Comparison of ENCODE assay signal across 27 mouse cellular contexts in genomic region chr1:87282413-87282788, GRCm38 (mm10). TPM values are rescaled to one million over a fixed set of nuclear protein-coding genes. Genes with fewer than 3 reads are reported as not detected.
DNase-seq lines count a peak whose midpoint lies in the region; ATAC-seq and TF ChIP-seq lines count a peak whose summit lies in the region.
"Had no signal": no experiment of that assay in that cellular context is flagged by ENCODE, and none has a peak within 500 bp of the region (broad histone marks: within the 10 kb centered on the region; RNA-seq: fewer than 3 reads in every experiment).

No protein-coding gene starts in this region.

- H3K27ac ChIP-seq in intestine, postnatal 0 days (ENCODE audit: low read depth, low read length): no peak overlapping the region
- H3K27ac ChIP-seq in intestine, embryonic 15.5 days: no peak overlapping the region
- no peak overlapping the region for H3K27ac ChIP-seq in testis, adult 2 months (ENCODE audit: control insufficient read depth, insufficient read depth, low read depth, low read length)
- H3K27ac ChIP-seq: embryonic facial prominence, embryonic 13.5 days; forebrain, embryonic 15.5 days; heart, embryonic 13.5 days; hindbrain, embryonic 12.5 days; kidney, postnatal 0 days; limb, embryonic 12.5 days; liver, embryonic 14.5 days; lung, embryonic 15.5 days; macrophage; midbrain, embryonic 12.5 days; neural tube, embryonic 12.5 days; stomach, embryonic 15.5 days had no signal

- no peak for DNase-seq in testis, postnatal 10 days (ENCODE audit: low spot score)
- peak; percentile 65 for DNase-seq in ZHBTc4 (ENCODE audit: low read depth, low spot score)
- peak; percentile 48 for DNase-seq in testis, postnatal 14 days (ENCODE audit: low spot score)
- no peak for DNase-seq in cerebellum, adult 11 months
- DNase-seq in frontal cortex, adult 2 months (ENCODE audit: extremely low spot score in 1 of 2, low spot score in 1 of 2): no peak
- DNase-seq: cerebellum, adult 2 months; cerebellum, postnatal 25 days; gastrocnemius, postnatal 25 days; heart, adult 18-20 months; kidney, adult 2 months; right cerebral cortex, postnatal 4 days had no signal

- no peak overlapping the region for H3K9ac ChIP-seq in intestine, postnatal 0 days (ENCODE audit: low read depth, low read length)
- no peak overlapping the region for H3K9ac ChIP-seq in intestine, embryonic 15.5 days
- H3K9ac ChIP-seq: forebrain, embryonic 15.5 days; hindbrain, embryonic 12.5 days; limb, embryonic 12.5 days; liver, embryonic 14.5 days; lung, embryonic 15.5 days; midbrain, embryonic 12.5 days; neural tube, embryonic 12.5 days; stomach, embryonic 15.5 days had no signal

- no peak overlapping the region for H3K4me3 ChIP-seq in intestine, postnatal 0 days (ENCODE audit: low read depth, low read length)
- no peak overlapping the region for H3K4me3 ChIP-seq in intestine, embryonic 15.5 days (replicated peaks)
- peak overlapping the region; percentile 55 for H3K4me3 ChIP-seq in testis, adult 2 months (ENCODE audit: control insufficient read depth, low read depth, low read length)
- H3K4me3 ChIP-seq: embryonic facial prominence, embryonic 13.5 days; erythroblast, embryonic 14.5 days; forebrain, embryonic 15.5 days; hindbrain, embryonic 12.5 days; limb, embryonic 12.5 days; lung, embryonic 15.5 days; midbrain, embryonic 12.5 days; neural tube, embryonic 12.5 days; stomach, embryonic 15.5 days had no signal

- no peaks in the 10 kb centered on the region for H3K4me1 ChIP-seq in intestine, postnatal 0 days (replicated peaks; ENCODE audit: control insufficient read depth, insufficient read depth, low read length)
- H3K4me1 ChIP-seq in intestine, embryonic 15.5 days (replicated peaks): no peaks in the 10 kb centered on the region
- peaks cover 10% of the 10 kb centered on the region for H3K4me1 ChIP-seq in testis, adult 2 months (ENCODE audit: control insufficient read depth, insufficient read depth, low read length)
- H3K4me1 ChIP-seq: forebrain, embryonic 15.5 days; limb, embryonic 12.5 days; lung, embryonic 15.5 days; neural tube, embryonic 12.5 days; stomach, embryonic 15.5 days had no signal

- no peaks in the 10 kb centered on the region for H3K9me3 ChIP-seq in intestine, postnatal 0 days (ENCODE audit: control insufficient read depth)
- no peaks in the 10 kb centered on the region for H3K9me3 ChIP-seq in intestine, embryonic 15.5 days
- H3K9me3 ChIP-seq: embryonic facial prominence, embryonic 13.5 days; forebrain, embryonic 15.5 days; heart, embryonic 13.5 days; hindbrain, embryonic 12.5 days; lung, embryonic 15.5 days; midbrain, embryonic 12.5 days; stomach, embryonic 15.5 days had no signal

- TF ChIP-seq POLR2A in testis, adult 2 months (IDR thresholded peaks at IDR 0.05; ENCODE audit: control insufficient read depth, low read depth, low read length): no peak

- H3K36me3 ChIP-seq in intestine, postnatal 0 days (ENCODE audit: control insufficient read depth, insufficient read depth): no peaks in the 10 kb centered on the region
- no peaks in the 10 kb centered on the region for H3K36me3 ChIP-seq in intestine, embryonic 15.5 days
- no peaks in the 10 kb centered on the region for H3K36me3 ChIP-seq in testis, adult 2 months (ENCODE audit: control insufficient read depth, insufficient read depth, low read length)
- H3K36me3 ChIP-seq: embryonic facial prominence, embryonic 13.5 days; forebrain, embryonic 15.5 days; heart, embryonic 13.5 days; hindbrain, embryonic 12.5 days; limb, embryonic 12.5 days; lung, embryonic 15.5 days; midbrain, embryonic 12.5 days; neural tube, embryonic 12.5 days; stomach, embryonic 15.5 days had no signal

- H3K4me2 ChIP-seq in intestine, postnatal 0 days (replicated peaks; ENCODE audit: low read depth): no peak overlapping the region
- no peak overlapping the region for H3K4me2 ChIP-seq in intestine, embryonic 15.5 days (replicated peaks)
- H3K4me2 ChIP-seq: forebrain, embryonic 15.5 days had no signal

- no peaks in the 10 kb centered on the region for H3K27me3 ChIP-seq in intestine, postnatal 0 days (replicated peaks; ENCODE audit: control insufficient read depth, insufficient read depth, low read length)
- no peaks in the 10 kb centered on the region for H3K27me3 ChIP-seq in intestine, embryonic 15.5 days (replicated peaks)
- no peaks in the 10 kb centered on the region for H3K27me3 ChIP-seq in testis, adult 2 months (ENCODE audit: control insufficient read depth, insufficient read depth, low read length)
- H3K27me3 ChIP-seq: embryonic facial prominence, embryonic 13.5 days; forebrain, embryonic 15.5 days; heart, embryonic 13.5 days; hindbrain, embryonic 12.5 days; lung, embryonic 15.5 days; neural tube, embryonic 12.5 days; stomach, embryonic 15.5 days had no signal

- no peak for ATAC-seq in intestine, postnatal 0 days
- ATAC-seq in intestine, embryonic 15.5 days: no peak
- ATAC-seq: forebrain, embryonic 15.5 days had no signal

- TF ChIP-seq CTCF in intestine, postnatal 0 days (IDR thresholded peaks at IDR 0.05; ENCODE audit: low read depth): 0 out of 2 replicates have a peak, but pooled peaks have one; percentile 19
- TF ChIP-seq CTCF in testis, adult 2 months (IDR thresholded peaks at IDR 0.05; ENCODE audit: control insufficient read depth, insufficient read depth, insufficient replicate concordance, low read depth, low read length): peak; percentile 25; the same call in 1 of the 2 replicates

- 70% methylated on average over 6 of the region's 6 CpGs for WGBS in intestine, postnatal 0 days
- 66% methylated on average over 6 of the region's 6 CpGs for WGBS in intestine, embryonic 15.5 days

RNA-seq across cellular contexts. Expression of gene Efhd1, which starts 18.2 kb away (rescaled TPM):
- 2.1 and 3.0 TPM in 2 replicates for polyA plus RNA-seq in intestine, postnatal 0 days (2015; fragmentation: Nextera tagmentation; extraction: Ambion mirVana)
- 0.08 and 0.57 TPM in 2 replicates for polyA plus RNA-seq in intestine, embryonic 15.5 days (2015; fragmentation: Nextera tagmentation; extraction: Ambion mirVana)
- polyA plus RNA-seq in testis, adult 2 months (2012; rRNA removed): 418 and 483 TPM in 2 replicates
- 27.6 and 29.0 TPM in 2 replicates for polyA plus RNA-seq in frontal cortex, adult 2 months (2012; rRNA removed)
- polyA plus RNA-seq: erythroblast, embryonic 14.5 days; liver, embryonic 14.5 days had no signal

RNA-seq across cellular contexts. Expression of gene Gigyf2, which starts 44.4 kb away (rescaled TPM):
- 21.0 and 21.4 TPM in 2 replicates for polyA plus RNA-seq in intestine, postnatal 0 days (2015; fragmentation: Nextera tagmentation; extraction: Ambion mirVana)
- 46.8 and 47.5 TPM in 2 replicates for polyA plus RNA-seq in intestine, embryonic 15.5 days (2015; fragmentation: Nextera tagmentation; extraction: Ambion mirVana)
- 63.6 and 74.0 TPM in 2 replicates for polyA plus RNA-seq in testis, adult 2 months (2012; rRNA removed)
- polyA plus RNA-seq in frontal cortex, adult 2 months (2012; rRNA removed): 64.0 and 74.3 TPM in 2 replicates

Comparison
In these comparisons a context has a peak if more than half of its experiments do, and no peak if none do; other contexts are left out.
1. DNase-seq: peak in ZHBTc4 (single experiment) and testis, postnatal 14 days (single experiment); none in testis, postnatal 10 days (single experiment), cerebellum, adult 11 months (single experiment) and frontal cortex, adult 2 months (0 of 2).
2. RNA of gene Efhd1, which starts 18.2 kb away (polyA plus RNA-seq): 418 to 483 TPM in testis, adult 2 months; 27.6 to 29.0 TPM in frontal cortex, adult 2 months, 2.1 to 3.0 TPM in intestine, postnatal 0 days and 0.08 to 0.57 TPM in intestine, embryonic 15.5 days; every median in the first group is over 10 times any median in the second.